Mouse (Mus musculus) megakaryocyte, embryonic 14.5 days (primary cell): ENCODE data around the gene Rhou. TPM values are rescaled to one million over a fixed set of nuclear protein-coding genes. Genes with fewer than 3 reads are reported as not detected.
"Not testable (repeated sequence)": the region's sequence is repeated elsewhere in the genome, so short reads cannot be mapped to it uniquely, and the experiment has no call there.

Source experiments
- H3K27me3 ChIP-seq: replicated peaks from 2 replicates; pipeline ENCODE3; 2012; ENCODE audit warnings: inconsistent platforms
- H3K36me3 ChIP-seq: replicated peaks from 2 replicates; pipeline ENCODE3; 2012; ENCODE audit warnings: low read length, inconsistent platforms, mixed read lengths
- H3K4me1 ChIP-seq: 2 replicates; pipeline ENCODE4 v1.6.1; 2012; ENCODE audit warnings: inconsistent platforms
- H3K4me3 ChIP-seq: replicated peaks from 2 replicates; pipeline ENCODE3; 2012; ENCODE audit warnings: moderate library complexity, mild to moderate bottlenecking, inconsistent platforms
- H3K9me3 ChIP-seq: 2 replicates; pipeline ENCODE4 v1.6.1; 2012; ENCODE audit warnings: inconsistent platforms
- FLI1 ChIP-seq: IDR thresholded peaks from 2 replicates; pipeline ENCODE4 v1.6.1; 2012; ENCODE audit warnings: low read length, inconsistent platforms, mixed read lengths
- GATA1 ChIP-seq: IDR thresholded peaks from 3 replicates; pipeline ENCODE4 v1.6.1; 2012; ENCODE audit warnings: mixed read lengths, low read length, inconsistent platforms, borderline replicate concordance
- polyA plus RNA-seq: library from polyadenylated mRNA; stranded (reverse); fragments of >175 nt; gene quantifications from 2 replicates; pipeline ENCODE4 v1.2.3, GENCODE M21; 2012; ENCODE audit warnings: low replicate concordance; ENCODE audit not compliant: insufficient read depth

Rhou gene
- 0.11 TPM in 1 of 2 replicates, not detected in the other for polyA plus RNA-seq

- Histone ChIP-seq H3K4me1 (peaks cover 14% of the 10 kb centered on the region), H3K27me3 (peaks cover 86% of the 10 kb centered on the region), H3K36me3 (no peaks in the 10 kb centered on the region), H3K4me3 (peak within 1 kb of the TSS; percentile 91), H3K9me3 (peaks cover 14% of the 10 kb centered on the region)
- TF ChIP-seq GATA1 (no peak), FLI1 (no peak)
These were observed at the start of gene Rhou for GRCm38 (mm10) chr8:123653308-123653993. Gene Rhou (plus strand): TSS chr8:123653929.

DNA sequence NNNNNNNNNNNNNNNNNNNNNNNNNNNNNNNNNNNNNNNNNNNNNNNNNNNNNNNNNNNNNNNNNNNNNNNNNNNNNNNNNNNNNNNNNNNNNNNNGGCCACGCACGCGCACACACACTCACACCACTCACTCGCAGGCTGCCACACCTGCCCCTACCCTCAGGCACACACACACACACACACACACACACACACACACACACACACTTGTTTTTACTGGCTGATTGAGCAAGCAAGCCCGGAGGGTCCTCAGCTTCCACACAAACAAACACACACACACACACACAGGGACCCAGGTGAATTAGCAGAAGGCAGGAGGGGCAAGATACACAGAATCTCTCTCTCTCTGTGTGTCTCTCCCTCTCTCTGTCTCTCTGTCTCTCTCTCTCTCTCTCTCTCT, 41.1 kb upstream of the Rhou start:
- not testable (repeated sequence) for H3K9me3 ChIP-seq, H3K27me3 ChIP-seq, H3K36me3 ChIP-seq, H3K4me3 ChIP-seq, H3K4me1 ChIP-seq

- H3K36me3 ChIP-seq, H3K9me3 ChIP-seq, H3K4me3 ChIP-seq, H3K4me1 ChIP-seq: not testable (repeated sequence)
- H3K27me3 ChIP-seq = peaks cover 33% of the 10 kb centered on the region
These were observed 30.2 kb upstream of the Rhou start for GRCm38 (mm10) chr8:123623523-123623922.

- no peak for TF ChIP-seq GATA1
- TF ChIP-seq FLI1 = no peak
- Histone ChIP-seq H3K4me3 (peak overlapping the region; percentile 67), H3K9me3 (no peaks in the 10 kb centered on the region), H3K27me3 (peaks cover 39% of the 10 kb centered on the region), H3K36me3 (no peaks in the 10 kb centered on the region), H3K4me1 (peaks cover 13% of the 10 kb centered on the region)
These were observed 29.5 kb upstream of the Rhou start for GRCm38 (mm10) chr8:123624274-123624673.

DNA sequence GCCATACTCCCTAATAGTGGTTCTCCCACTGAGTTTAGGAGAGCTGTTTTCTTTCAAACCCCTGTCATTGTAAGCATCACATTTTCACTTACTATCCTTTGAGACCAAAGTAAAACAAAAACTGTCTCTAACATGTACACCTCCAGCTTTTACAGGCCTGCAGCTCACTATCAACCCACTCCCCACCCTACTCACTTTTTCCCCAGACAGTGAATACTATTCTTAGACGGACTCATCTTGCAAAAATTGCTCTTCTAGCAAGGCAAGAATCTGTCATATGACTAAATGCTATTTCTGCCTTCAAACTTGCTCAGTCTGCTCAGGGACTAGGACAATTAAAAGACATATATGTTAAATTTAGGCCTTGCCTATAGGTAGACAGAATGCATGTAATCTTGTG, 29.0 kb upstream of the Rhou start:
- no peak for TF ChIP-seq FLI1
- TF ChIP-seq GATA1 = no peak
- Histone ChIP-seq H3K4me3 (no peak overlapping the region), H3K36me3 (no peaks in the 10 kb centered on the region), H3K27me3 (peaks cover 43% of the 10 kb centered on the region), H3K9me3 (no peaks in the 10 kb centered on the region), H3K4me1 (peaks cover 15% of the 10 kb centered on the region)

DNA sequence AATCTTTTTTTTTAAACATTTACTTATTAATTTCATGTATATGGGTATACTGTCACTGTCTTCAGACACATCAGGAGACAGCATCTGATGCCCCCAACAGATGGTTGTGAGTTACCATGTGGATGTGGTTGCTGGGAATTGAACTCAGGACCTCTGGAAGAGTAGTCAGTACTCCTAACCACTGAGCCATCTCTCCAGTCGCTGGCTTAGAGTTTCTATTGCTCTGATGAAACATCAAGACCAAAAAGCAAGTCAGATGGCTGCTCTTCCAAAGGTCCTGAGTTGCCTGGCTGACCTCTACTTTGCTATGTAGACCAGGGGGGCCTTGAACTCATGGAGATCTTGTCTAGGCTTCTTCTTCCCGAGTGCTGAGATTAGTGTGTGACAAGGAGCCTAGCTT, 28.0 kb upstream of the Rhou start:
- TF ChIP-seq FLI1 = no peak
- no peak for TF ChIP-seq GATA1
- Histone ChIP-seq H3K36me3 (no peaks in the 10 kb centered on the region), H3K4me3 (no peak overlapping the region), H3K9me3 (no peaks in the 10 kb centered on the region), H3K27me3 (peaks cover 49% of the 10 kb centered on the region), H3K4me1 (peaks cover 15% of the 10 kb centered on the region)

- Histone ChIP-seq H3K4me3 (no peak overlapping the region), H3K36me3 (no peaks in the 10 kb centered on the region), H3K4me1 (peaks cover 15% of the 10 kb centered on the region), H3K27me3 (peaks cover 61% of the 10 kb centered on the region), H3K9me3 (no peaks in the 10 kb centered on the region)
- TF ChIP-seq FLI1 = no peak
- TF ChIP-seq GATA1 = no peak
These were observed 26.1 kb upstream of the Rhou start for GRCm38 (mm10) chr8:123627410-123628147.

DNA sequence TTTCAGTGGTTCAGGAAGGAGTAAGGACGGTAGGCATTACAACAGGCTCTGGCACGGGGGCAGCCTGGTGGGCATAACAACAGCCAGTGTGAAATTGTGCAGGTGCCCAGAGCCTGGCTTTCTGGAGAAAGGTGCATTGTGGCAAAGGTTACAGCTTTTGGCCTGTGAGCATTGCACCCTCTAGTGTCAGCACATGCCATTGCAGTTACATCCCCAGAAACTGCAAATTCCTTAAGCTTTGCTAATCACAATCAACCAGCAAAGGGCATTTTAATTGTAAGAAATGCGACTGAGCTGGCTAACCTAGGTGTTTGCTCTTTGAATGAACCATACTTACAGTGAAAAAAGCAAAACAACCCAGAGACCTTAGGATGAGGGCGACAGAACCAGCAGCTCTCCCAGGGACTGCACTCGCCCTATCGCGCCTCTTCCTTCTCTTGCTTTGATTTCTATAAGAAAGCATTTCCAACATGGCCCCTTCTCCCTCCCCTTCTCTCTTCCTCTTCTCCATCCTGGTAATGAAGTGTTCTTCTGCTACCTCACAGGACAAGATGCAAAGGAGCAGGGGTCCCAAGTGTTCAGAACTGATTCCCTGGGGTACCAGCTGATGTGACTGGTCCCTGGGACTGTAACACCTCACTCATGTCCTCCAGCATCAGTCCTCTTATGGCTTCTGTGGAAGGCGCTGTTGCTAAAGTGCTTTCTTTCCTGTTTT, 25.3 kb upstream of the Rhou start:
- no peak for TF ChIP-seq GATA1
- Histone ChIP-seq H3K4me3 (peak overlapping the region; percentile 80), H3K27me3 (peaks cover 68% of the 10 kb centered on the region), H3K36me3 (no peaks in the 10 kb centered on the region), H3K4me1 (peaks cover 15% of the 10 kb centered on the region), H3K9me3 (no peaks in the 10 kb centered on the region)

GRCm38 (mm10) chr8:123628968-123629755, 24.6 kb upstream of the Rhou start:
- TF ChIP-seq GATA1 (no peak), FLI1 (no peak)
- Histone ChIP-seq H3K4me1 (peaks cover 19% of the 10 kb centered on the region), H3K27me3 (peaks cover 72% of the 10 kb centered on the region), H3K9me3 (no peaks in the 10 kb centered on the region), H3K4me3 (peak overlapping the region; percentile 80), H3K36me3 (no peaks in the 10 kb centered on the region)

GRCm38 (mm10) chr8:123630058-123630457, 23.7 kb upstream of the Rhou start:
- no peak for TF ChIP-seq FLI1
- TF ChIP-seq GATA1 = no peak
- H3K4me3 ChIP-seq = no peak overlapping the region
- H3K4me1 ChIP-seq = peaks cover 24% of the 10 kb centered on the region
- no peaks in the 10 kb centered on the region for H3K36me3 ChIP-seq
- H3K27me3 ChIP-seq = peaks cover 63% of the 10 kb centered on the region
- no peaks in the 10 kb centered on the region for H3K9me3 ChIP-seq
